In the genomic region with DNA sequence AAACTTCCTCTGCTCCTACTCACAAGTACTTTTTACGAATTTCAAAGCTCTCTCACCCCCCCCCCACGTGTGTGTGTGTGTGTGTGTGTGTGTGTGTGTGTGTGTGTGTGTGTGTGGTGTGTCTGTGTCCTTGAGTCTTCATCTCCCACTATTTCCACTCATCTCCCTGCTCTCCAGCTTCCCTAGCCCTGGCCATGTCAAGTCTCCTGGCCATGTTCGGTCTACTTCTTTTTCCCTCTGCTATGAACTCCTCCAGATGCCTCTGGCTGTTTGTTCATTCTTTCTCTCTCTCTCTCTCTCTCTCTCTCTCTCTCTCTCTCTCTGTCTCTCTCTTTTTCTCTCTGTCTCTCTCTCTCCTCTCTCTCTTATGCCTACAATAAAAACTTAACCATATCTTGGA, we compare ENCODE assay signal across 9 mouse cellular contexts. TPM values are rescaled to one million over a fixed set of nuclear protein-coding genes. Genes with fewer than 3 reads are reported as not detected.
DNase-seq lines count a peak whose midpoint lies in the region; ATAC-seq and TF ChIP-seq lines count a peak whose summit lies in the region.
"Had no signal": no experiment of that assay in that cellular context is flagged by ENCODE, and none has a peak within 500 bp of the region (broad histone marks: within the 10 kb centered on the region; RNA-seq: fewer than 3 reads in every experiment).

No protein-coding gene starts in this region.

- H3K36me3 ChIP-seq in forebrain, embryonic 10.5 days (replicated peaks): no peaks in the 10 kb centered on the region
- H3K36me3 ChIP-seq in forebrain, postnatal 0 days (ENCODE audit: insufficient read depth): no peaks in the 10 kb centered on the region
- peaks cover 5% of the 10 kb centered on the region for H3K36me3 ChIP-seq in megakaryocyte, embryonic 14.5 days (replicated peaks; ENCODE audit: low read length)
- no peaks in the 10 kb centered on the region for H3K36me3 ChIP-seq in hindbrain, postnatal 0 days (ENCODE audit: insufficient read depth, low read length)
- no peaks in the 10 kb centered on the region for H3K36me3 ChIP-seq in neural tube, embryonic 14.5 days (ENCODE audit: control insufficient read depth, insufficient read depth, low read length)

- H3K4me3 ChIP-seq in forebrain, embryonic 10.5 days: peak overlapping the region; percentile 26
- no peak overlapping the region for H3K4me3 ChIP-seq in forebrain, postnatal 0 days (ENCODE audit: low read depth, low read length)
- peak overlapping the region; percentile 88 for H3K4me3 ChIP-seq in megakaryocyte, embryonic 14.5 days (replicated peaks)
- H3K4me3 ChIP-seq in hindbrain, postnatal 0 days (ENCODE audit: low read length): no peak overlapping the region
- peak overlapping the region; percentile 0; the same call in 1 of the 2 replicates for H3K4me3 ChIP-seq in neural tube, embryonic 14.5 days (ENCODE audit: low read depth, low read length)

- no peak for TF ChIP-seq CTCF in forebrain, postnatal 0 days (IDR thresholded peaks at IDR 0.05; ENCODE audit: low read depth)
- no peak for TF ChIP-seq CTCF in hindbrain, postnatal 0 days (IDR thresholded peaks at IDR 0.05; ENCODE audit: low read depth)

- no peak overlapping the region for H3K9ac ChIP-seq in forebrain, postnatal 0 days
- H3K9ac ChIP-seq in hindbrain, postnatal 0 days (replicated peaks; ENCODE audit: low read length): no peak overlapping the region
- H3K9ac ChIP-seq in neural tube, embryonic 14.5 days (replicated peaks; ENCODE audit: low read depth, low read length): no peak overlapping the region

- H3K27ac ChIP-seq in forebrain, embryonic 10.5 days: peak overlapping the region; percentile 45
- H3K27ac ChIP-seq in forebrain, postnatal 0 days (ENCODE audit: low read depth, low read length): no peak overlapping the region
- H3K27ac ChIP-seq in hindbrain, postnatal 0 days: peak overlapping the region; percentile 20; the same call in 1 of the 2 replicates
- no peak overlapping the region for H3K27ac ChIP-seq in neural tube, embryonic 14.5 days (ENCODE audit: low read depth, low read length)

- H3K27me3 ChIP-seq in forebrain, embryonic 10.5 days (ENCODE audit: poor library complexity, severe bottlenecking): no peaks in the 10 kb centered on the region
- no peaks in the 10 kb centered on the region for H3K27me3 ChIP-seq in forebrain, postnatal 0 days (ENCODE audit: insufficient read depth, low read length)
- no peaks in the 10 kb centered on the region for H3K27me3 ChIP-seq in megakaryocyte, embryonic 14.5 days (replicated peaks)
- no peaks in the 10 kb centered on the region for H3K27me3 ChIP-seq in hindbrain, postnatal 0 days (ENCODE audit: insufficient read depth, low read length)
- H3K27me3 ChIP-seq in neural tube, embryonic 14.5 days (ENCODE audit: control insufficient read depth, insufficient read depth, low read length): no peaks in the 10 kb centered on the region

- WGBS in forebrain, embryonic 10.5 days: 69% methylated on average over 3 of the region's 3 CpGs
- WGBS in forebrain, postnatal 0 days: 64% methylated on average over 3 of the region's 3 CpGs
- WGBS in hindbrain, postnatal 0 days: 70% methylated on average over 3 of the region's 3 CpGs
- 60% methylated on average over 3 of the region's 3 CpGs for WGBS in neural tube, embryonic 14.5 days

- no peak overlapping the region for H3K4me2 ChIP-seq in forebrain, postnatal 0 days (ENCODE audit: low read depth)
- H3K4me2 ChIP-seq in hindbrain, postnatal 0 days (ENCODE audit: low read depth, low read length): peak overlapping the region; percentile 38
- H3K4me2 ChIP-seq in neural tube, embryonic 14.5 days (ENCODE audit: low read depth, low read length): no peak overlapping the region; the same call in 1 of the 2 replicates

- no peaks in the 10 kb centered on the region for H3K9me3 ChIP-seq in forebrain, embryonic 10.5 days
- no peaks in the 10 kb centered on the region for H3K9me3 ChIP-seq in forebrain, postnatal 0 days (ENCODE audit: low read length)
- no peaks in the 10 kb centered on the region for H3K9me3 ChIP-seq in megakaryocyte, embryonic 14.5 days
- no peaks in the 10 kb centered on the region for H3K9me3 ChIP-seq in hindbrain, postnatal 0 days (ENCODE audit: low read length)
- no peaks in the 10 kb centered on the region for H3K9me3 ChIP-seq in neural tube, embryonic 14.5 days (ENCODE audit: control insufficient read depth, low read length)

- peaks cover 30% of the 10 kb centered on the region for H3K4me1 ChIP-seq in forebrain, embryonic 10.5 days
- no peaks in the 10 kb centered on the region for H3K4me1 ChIP-seq in forebrain, postnatal 0 days (ENCODE audit: insufficient read depth)
- H3K4me1 ChIP-seq in megakaryocyte, embryonic 14.5 days: peaks cover 36% of the 10 kb centered on the region
- no peaks in the 10 kb centered on the region for H3K4me1 ChIP-seq in hindbrain, postnatal 0 days (ENCODE audit: insufficient read depth, low read length)
- no peaks in the 10 kb centered on the region for H3K4me1 ChIP-seq in neural tube, embryonic 14.5 days (ENCODE audit: control insufficient read depth, insufficient read depth, low read length)

- ATAC-seq in forebrain, postnatal 0 days: no peak
- no peak for ATAC-seq in megakaryocyte, adult 5-6 weeks (ENCODE audit: poor library complexity, severe bottlenecking)
- no peak for ATAC-seq in hindbrain, postnatal 0 days
- ATAC-seq in neural tube, embryonic 14.5 days (ENCODE audit: low read depth): no peak

- no peak for DNase-seq in forebrain, embryonic 10.5 days (ENCODE audit: extremely low spot score, low spot score)
- no peak for DNase-seq in forebrain, postnatal 0 days
- no peak for DNase-seq in hindbrain, postnatal 0 days (ENCODE audit: low spot score)
- DNase-seq in cerebellum, adult 9-10 months: no peak
- DNase-seq in cerebellum, adult 18-20 months: no peak
- DNase-seq: B cell, adult 2 months had no signal

RNA-seq across cellular contexts. Expression of gene Tfpi, which starts 0.4 kb away (rescaled TPM):
- 9.4 and 11.2 TPM in 2 replicates for polyA plus RNA-seq in forebrain, embryonic 10.5 days (2016; fragmentation: Nextera tagmentation; extraction: Ambion mirVana)
- total RNA-seq in forebrain, postnatal 0 days (2014; rRNA removed): 11.6 and 16.2 TPM in 2 replicates
- polyA plus RNA-seq in forebrain, postnatal 0 days (2015; fragmentation: Nextera tagmentation; extraction: Ambion mirVana): 11.4 and 11.7 TPM in 2 replicates
- polyA plus RNA-seq in megakaryocyte, embryonic 14.5 days (2012; ENCODE audit: insufficient read depth, low replicate concordance): 0.31 TPM in 1 of 2 replicates, not detected in the other
- 7.0 and 8.3 TPM in 2 replicates for total RNA-seq in megakaryocyte, adult 5-6 weeks (2015)
- 7.5 and 8.4 TPM in 2 replicates for total RNA-seq in megakaryocyte, adult 5-6 weeks (2017)
- total RNA-seq in hindbrain, postnatal 0 days (2014; rRNA removed): 9.5 and 10.7 TPM in 2 replicates
- 13.1 and 15.3 TPM in 2 replicates for polyA plus RNA-seq in hindbrain, postnatal 0 days (2015; fragmentation: Nextera tagmentation; extraction: Ambion mirVana)
- 4.5 and 25.3 TPM in 2 replicates for polyA plus RNA-seq in neural tube, embryonic 14.5 days (2014; fragmentation: Nextera tagmentation; extraction: Ambion mirVana)

RNA-seq across cellular contexts. Expression of gene Calcrl, which starts 50.9 kb away (rescaled TPM):
- polyA plus RNA-seq in forebrain, embryonic 10.5 days (2016; fragmentation: Nextera tagmentation; extraction: Ambion mirVana): 9.5 and 10.4 TPM in 2 replicates
- total RNA-seq in forebrain, postnatal 0 days (2014; rRNA removed): 12.5 and 14.1 TPM in 2 replicates
- 3.9 and 6.1 TPM in 2 replicates for polyA plus RNA-seq in forebrain, postnatal 0 days (2015; fragmentation: Nextera tagmentation; extraction: Ambion mirVana)
- polyA plus RNA-seq in megakaryocyte, embryonic 14.5 days (2012; ENCODE audit: insufficient read depth, low replicate concordance): 0.08 TPM in 1 of 2 replicates, not detected in the other
- total RNA-seq in megakaryocyte, adult 5-6 weeks (2015): 17.8 and 25.6 TPM in 2 replicates
- 49.4 and 66.0 TPM in 2 replicates for total RNA-seq in megakaryocyte, adult 5-6 weeks (2017)
- 19.8 and 31.9 TPM in 2 replicates for total RNA-seq in hindbrain, postnatal 0 days (2014; rRNA removed)
- polyA plus RNA-seq in hindbrain, postnatal 0 days (2015; fragmentation: Nextera tagmentation; extraction: Ambion mirVana): 12.0 and 16.8 TPM in 2 replicates
- polyA plus RNA-seq in neural tube, embryonic 14.5 days (2014; fragmentation: Nextera tagmentation; extraction: Ambion mirVana): 28.4 and 29.6 TPM in 2 replicates

Comparison
In these comparisons a context has a peak if more than half of its experiments do, and no peak if none do; other contexts are left out.
1. H3K27ac ChIP-seq: peak in forebrain, embryonic 10.5 days (single experiment) and hindbrain, postnatal 0 days (single experiment); none in forebrain, postnatal 0 days (single experiment) and neural tube, embryonic 14.5 days (single experiment).
2. H3K4me3 ChIP-seq: peak in forebrain, embryonic 10.5 days (single experiment), megakaryocyte, embryonic 14.5 days (single experiment) and neural tube, embryonic 14.5 days (single experiment); none in forebrain, postnatal 0 days (single experiment) and hindbrain, postnatal 0 days (single experiment).